Mouse (Mus musculus) lung, postnatal 10 days (tissue): ENCODE data around the gene Mad1l1.

ENCODE experiments used
- DNase-seq: peaks from one replicate; pipeline ENCODE4 v3.0.0; 2021

Mad1l1 gene

DNA sequence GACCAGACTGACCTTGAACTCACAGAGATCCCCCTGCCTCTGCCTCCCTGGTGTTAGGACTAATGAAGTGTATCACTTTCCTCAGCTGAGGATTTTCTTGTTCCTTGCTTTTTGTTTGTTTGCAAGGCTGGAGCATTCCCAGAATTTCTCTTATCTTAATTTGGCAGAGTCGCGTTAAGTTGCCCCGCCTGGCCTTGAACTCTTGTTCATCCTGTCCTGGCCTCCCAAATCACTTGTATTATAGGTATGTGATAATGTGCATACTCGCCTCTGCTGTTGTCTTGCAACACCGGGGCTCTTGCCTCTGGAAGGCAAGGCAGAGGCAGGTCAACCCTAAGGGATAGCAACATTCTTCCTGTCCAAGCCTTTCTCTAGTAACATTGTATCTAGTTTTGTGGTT, 2.7 kb upstream of the Mad1l1 start:
- DNase-seq = no peak

DNA sequence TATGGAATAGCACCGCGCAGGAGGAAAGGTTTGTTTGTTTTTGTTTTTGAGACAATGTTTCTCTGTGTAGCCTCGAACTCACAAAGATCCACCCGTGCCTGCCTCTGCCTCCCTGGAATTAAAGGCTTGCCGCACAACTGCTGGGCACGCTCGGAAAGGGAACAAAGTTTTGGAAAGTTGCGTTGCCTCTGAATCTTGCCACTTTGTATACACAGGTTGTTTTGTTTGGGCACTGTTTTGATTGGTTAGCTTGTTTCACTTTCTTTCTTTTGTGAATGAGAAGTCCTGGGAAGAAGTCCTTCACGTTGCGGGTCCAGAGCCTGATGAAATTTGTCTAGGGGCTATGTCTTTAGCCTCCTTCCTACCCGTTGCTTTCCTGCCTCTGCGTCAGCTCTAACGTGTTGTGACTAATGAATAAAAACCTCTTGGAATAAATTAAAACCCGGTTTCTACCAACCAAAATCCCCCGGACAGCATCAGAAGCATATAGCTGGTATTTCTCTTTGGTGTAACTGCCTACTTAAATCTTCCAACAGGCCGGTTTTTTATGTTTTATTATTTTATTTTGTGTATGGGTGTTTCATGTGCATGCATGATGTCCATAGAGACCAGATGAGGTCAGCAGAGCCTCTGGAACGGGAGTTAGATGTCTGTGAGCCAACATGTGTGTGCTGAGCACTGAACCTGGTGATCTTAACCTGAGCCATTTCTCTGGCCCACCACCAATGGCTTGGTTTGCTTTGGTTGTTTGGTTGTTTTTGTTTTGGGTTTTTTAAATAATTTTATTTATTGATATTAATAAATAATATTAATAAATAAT, 614 bp upstream of the Mad1l1 start:
- no peak for DNase-seq

DNA sequence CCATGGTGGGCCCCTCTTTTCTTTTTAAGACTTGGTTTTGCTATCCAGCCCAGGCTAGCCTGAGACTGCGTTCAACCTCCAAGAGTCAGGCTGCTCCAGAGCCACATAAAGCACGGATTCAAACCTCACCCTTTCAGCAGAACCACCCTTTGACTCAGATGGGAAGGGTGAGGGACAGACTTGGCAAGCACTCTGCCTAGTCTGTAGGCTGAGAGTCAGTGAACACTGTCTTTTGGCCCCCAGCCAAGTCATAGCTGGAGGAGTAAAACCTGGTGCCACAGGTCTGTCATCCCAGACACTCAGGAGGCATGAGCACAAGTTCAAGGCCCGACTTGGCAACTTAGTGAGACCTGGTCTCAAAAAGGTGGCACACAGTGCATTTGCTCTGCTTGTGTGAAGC, 4.6 kb downstream of the Mad1l1 start:
- DNase-seq = no peak

DNA sequence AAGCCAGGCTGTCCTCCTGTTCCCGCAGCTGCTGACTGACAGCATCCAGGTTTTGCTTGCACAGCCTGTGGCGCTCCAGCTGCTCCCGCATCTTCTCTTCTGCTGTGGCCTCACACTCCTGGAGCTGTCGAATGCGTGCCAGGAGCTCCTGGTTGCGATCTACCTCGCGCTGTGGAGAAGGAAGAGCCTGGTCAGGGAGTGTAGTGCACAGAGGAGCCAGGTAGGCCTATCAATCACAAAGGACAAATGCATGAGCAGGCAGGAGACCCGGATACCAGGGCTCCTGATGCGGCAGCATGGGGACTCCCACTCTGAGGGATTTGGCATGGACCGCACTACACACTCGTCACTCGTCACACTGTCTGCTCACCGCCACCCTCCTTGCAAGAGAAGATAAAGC, 13.8 kb downstream of the Mad1l1 start:
- DNase-seq = no peak

DNA sequence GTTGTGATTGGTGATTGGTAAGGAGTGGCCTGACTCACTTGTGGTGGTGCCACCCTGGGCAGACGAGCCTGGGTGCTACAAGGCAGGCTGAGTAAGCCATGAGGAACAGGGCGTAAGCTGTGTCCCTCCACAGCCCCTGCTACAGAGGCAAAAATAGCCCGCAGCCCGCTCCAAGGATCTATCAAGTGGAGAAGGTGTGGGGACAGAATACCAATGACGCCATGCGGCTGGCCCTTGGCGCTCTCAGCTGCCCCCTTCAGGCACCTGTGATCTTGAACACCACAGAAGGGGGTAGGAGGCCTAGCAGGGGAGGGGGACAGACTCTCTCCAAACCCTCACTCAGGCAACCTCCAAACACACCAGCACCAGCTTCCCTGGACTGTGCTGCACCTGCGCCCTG, 15.3 kb downstream of the Mad1l1 start:
- DNase-seq = no peak

DNA sequence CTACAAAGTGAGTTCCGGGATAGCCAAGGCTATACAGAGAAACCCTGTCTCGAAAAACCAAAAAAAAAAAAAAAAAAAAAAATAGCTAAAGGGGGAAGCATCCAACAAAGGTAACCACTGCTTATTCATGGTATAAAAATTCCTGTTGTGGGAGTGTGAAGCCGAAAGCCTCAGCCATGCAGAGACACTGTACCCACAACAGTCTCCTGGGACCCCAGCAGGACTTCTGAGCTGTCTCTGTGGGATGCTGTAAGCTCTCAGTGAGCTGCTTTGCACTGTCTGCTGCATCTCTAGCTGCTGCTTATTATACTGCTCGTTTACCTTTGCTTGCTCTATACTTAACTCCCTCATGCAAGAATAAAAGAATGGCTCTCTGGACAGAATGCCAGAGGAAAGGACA, 23.1 kb downstream of the Mad1l1 start:
- DNase-seq = no peak

DNA sequence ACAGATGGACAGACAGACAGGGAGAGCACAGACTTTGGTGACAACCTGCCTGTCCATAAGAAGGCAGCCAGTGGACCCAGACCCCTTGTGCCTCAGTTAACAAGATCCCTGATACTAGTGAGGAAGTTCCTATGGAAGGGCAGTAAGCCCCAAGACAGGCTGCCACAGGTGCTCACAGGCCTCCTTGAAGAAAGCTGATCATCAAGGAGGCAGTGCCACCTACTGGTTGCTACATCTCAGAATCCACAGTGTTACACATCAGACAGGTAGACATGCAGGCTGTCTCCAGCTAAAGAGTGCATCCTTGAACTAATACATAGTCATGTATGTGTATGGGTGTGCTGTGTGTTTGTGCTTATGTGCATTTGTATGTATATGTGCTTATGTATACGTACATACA, 29.2 kb downstream of the Mad1l1 start:
- DNase-seq = peak; percentile 61

DNA sequence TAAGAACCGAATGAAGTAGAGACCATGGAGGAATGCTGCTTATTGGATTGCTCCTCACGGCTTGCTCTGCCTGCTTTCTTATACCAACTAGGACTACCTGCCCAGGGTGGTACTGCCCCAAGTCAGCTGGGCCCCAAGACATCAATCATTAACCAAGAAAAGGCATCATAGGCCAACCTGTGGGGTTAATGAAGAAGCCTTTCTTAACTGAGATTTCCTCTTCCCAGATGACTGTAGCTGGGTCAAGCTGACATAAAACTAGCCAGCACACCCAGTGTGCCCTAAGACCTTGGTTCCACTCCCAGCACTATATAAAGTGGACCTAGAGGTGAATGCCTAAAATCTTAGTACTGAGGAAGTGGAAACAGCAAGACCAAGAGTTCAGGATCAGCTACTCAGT, 32.2 kb downstream of the Mad1l1 start:
- no peak for DNase-seq

DNA sequence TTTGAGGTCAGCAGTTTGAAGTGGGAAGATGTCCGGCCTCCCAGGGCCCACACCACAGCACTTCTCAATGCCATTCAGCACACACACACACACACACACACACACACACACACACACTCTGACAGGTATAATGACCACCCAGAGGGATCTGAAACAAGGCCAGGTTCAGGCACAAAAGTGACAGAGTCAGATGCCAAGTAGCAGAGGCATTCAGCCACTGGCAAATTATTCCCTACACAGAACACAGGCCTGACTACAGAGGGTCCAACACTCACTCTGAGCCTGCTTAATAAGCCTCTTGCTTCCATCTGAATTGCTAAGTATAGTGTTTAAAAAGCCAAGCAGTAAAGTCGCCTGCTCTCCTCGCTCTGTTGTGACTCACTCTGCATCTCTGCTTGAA, 33.1 kb downstream of the Mad1l1 start:
- DNase-seq = no peak

DNA sequence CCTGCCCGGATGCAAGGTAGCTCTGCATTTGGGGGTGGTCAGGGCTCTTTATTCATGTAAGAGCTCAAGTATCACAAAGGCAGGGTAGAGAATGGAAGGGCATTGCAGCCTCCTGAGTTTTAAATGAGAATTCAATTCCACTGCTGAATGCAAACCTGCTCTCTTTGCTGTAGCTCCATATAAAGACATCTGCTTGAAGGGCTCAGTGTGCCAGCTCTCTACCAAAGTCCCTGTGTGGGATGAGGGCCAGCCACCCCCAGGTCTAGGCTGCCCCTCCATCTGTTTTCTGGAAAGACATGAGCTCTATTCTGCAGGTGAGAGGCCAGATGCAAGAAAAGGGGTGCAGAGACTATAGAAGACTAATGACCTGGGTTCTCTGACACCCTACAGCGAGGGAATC, 36.6 kb downstream of the Mad1l1 start:
- DNase-seq = no peak

DNA sequence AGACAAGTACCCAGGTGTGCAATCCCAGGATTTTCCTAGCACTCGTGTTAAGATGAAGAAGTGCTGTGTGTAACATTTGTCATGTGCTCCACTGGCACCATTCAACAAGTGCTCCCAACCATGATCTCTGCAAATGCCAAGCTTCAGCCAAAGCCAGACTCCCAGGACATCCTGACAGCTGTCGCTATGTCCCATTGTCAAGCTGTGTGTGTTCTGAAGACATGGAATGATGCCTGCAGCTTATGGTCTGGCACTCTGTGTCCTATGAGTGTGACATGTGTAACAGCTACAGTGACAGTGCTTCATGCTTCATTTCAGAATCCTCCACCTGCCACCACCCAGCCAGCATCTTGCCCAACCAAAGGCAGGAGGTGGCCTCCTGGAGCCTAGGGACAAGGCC, 37.3 kb downstream of the Mad1l1 start:
- DNase-seq = no peak

DNA sequence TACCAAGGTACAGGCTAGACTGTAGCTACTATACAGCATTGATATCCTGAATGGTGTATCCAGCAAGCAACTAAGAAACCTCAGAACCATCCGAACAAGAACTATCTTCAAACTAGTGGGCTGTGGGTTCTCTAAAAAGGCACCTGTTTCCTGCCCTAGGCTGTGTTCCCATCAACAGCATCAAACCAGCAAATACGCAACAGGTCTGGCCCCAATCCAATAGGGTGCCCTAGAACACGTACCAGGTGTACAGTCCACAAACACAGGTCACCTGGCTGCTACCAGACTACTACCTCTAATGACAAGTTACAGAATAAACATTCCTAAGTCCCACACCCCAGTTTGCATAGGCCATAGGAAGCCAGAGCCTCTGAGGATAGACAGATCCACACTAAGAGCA, 38.5 kb downstream of the Mad1l1 start:
- DNase-seq = no peak

DNA sequence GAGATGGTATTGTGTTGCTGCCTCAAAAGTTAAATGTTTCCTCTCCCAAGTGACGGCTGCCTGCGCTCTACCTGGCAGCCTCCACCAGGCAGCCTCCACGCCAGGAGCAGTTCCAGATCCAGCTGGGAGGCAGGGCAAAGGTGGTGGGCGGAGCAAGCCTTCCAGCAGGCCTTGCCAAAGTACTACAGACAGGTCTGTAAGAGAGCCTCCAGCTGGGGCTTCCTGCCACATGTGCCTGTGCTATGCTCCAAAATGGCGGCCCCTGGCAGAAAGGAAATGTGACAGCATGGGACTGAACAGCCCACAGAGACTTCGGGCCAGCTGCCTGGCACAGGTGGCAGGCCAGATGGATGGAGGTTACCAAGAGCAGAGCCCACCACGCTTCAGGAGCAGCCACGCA, 39.0 kb downstream of the Mad1l1 start:
- DNase-seq = peak; percentile 42

DNA sequence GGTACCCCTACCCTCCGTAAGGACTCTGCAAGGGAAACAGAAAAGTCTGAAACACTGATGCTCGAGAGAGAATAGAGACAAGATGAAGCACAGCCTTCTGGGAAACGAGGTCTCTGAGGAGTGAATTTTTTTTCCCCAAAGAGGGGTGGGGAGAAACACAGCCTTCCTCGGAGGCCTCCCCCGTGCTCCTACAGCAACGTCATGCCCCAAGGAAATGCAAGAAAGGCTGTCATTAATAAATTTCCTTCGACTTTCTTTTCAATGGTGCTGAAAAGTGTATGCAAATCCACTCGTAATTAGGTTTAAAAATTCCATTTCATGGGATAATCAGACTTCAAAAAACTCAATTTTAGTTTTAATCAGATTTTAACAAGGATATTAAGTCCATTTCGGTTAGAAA, 41.1 kb downstream of the Mad1l1 start:
- DNase-seq = no peak

DNA sequence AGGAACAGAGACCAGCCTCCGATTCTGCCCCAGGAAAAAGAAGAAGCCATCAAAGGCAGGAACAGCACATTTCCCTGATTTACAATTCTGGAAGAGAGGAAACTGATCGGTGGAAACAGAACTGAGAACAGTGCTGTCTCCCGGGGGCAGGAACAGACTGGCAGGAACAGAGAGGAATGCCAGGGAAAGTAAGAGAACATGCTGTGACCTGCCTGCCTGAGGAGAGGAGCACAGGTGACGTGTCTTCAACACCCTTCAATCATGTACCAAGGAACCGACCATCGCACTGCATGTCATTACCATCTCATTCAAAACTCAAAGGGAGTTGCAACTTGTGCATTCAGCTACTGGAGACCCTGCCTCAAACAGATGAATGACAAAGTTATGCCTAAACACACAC, 44.6 kb downstream of the Mad1l1 start:
- no peak for DNase-seq

DNA sequence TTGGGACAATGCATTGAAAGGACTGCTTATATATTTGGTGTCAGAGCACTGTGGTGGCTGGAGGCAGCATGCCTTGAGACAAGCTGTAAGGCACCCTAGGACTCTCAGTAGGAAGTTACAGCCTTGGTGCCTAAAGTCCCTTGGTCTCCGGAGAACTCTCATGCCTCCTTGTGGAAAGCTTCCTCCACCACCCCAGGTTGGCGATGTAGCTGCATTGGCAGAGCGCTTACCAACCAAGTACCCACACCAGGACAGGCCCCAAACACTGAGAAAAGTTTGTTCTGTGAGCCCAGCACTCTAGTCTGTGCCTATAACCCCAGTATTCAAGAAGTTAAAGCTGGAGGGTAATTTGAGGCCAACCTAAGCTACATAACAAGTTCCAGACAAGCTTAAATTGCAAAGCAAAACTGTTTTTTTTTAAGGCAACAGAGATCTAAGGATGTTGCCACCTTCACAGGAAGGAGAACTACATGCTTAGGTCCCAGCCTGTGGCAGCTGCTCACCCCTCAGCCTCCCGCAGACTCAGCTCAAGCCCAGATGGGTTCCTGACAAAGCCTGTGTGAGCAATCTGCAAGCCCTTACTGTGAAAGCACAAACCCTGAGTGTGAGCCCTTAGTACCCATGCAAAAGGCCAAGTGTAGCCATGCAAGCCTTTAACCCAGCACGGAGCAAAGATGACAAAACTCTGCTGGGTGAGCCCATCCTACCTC, 50.2 kb downstream of the Mad1l1 start:
- DNase-seq = no peak

DNA sequence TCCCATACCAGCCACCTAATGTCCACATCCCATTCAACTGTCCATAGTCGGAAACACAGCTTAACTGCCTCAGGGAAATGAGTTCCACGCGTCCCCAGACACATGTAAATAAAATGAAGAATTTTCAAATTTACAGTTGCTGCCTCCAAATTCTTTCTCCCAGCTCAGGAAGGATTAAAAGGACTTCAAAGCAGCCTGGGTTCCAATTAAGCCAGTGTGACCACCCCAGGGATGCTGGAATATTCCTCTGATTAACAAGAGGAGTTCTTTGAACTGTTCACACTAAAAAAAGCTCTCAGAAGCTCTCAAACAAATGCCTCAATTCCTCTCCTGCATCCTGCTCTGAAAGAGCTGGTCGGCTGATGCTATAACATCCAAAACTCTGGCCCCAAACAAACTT, 53.0 kb downstream of the Mad1l1 start:
- no peak for DNase-seq

DNA sequence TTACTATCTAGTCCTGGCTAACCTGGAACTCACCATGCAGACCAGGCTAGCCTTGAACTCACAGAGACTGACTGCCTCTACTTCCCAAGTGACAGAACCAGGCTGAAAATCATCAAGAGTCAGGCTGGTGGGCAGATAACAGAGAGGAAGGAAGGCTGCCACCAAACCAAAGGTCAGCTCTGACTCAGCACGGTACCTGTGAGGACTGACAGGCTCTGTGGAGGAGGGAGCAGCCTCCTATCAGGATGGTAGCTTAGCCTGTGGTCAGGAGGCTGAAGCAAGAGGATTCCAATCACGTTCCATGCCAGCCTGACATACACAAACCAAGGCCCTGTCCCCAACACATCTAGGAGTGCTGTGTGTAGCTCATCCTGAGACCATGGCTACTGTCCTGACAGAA, 54.3 kb downstream of the Mad1l1 start:
- DNase-seq = no peak

DNA sequence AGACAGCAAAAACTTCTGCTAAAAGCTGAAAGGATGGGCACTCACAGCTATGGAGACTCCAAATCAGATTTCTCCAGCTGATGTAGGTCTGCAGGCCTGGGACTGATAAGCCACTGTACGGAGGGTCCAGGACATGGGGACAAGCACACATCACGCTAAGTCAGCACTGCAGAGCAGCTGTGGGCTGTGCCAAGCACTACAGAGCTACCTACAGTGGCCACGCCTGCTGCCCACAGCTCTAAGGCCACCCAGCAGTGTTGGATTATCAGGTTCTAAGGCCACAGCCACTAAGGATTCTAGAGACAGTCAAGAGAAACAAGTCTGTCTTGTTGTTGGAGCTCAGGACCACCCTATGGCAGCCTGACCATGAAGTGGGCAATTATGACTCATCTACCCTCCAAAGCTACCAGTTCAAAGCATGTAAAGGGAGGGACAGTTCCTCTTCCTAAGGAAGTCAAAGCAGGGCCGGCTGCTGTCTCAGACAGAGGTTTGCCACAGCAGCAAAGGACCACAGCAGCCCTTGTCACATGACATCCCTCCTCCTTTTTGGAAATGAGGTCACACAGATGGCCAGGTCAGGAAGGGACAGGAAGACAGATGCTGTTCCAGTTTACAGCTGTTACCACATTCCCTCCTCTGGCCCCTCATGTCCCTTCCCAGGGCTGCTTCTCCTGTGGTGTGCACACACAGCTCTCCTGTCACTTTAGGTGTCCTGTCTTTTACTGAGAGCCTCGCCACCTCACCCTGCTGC, 56.4 kb downstream of the Mad1l1 start:
- DNase-seq = peak; percentile 46

DNA sequence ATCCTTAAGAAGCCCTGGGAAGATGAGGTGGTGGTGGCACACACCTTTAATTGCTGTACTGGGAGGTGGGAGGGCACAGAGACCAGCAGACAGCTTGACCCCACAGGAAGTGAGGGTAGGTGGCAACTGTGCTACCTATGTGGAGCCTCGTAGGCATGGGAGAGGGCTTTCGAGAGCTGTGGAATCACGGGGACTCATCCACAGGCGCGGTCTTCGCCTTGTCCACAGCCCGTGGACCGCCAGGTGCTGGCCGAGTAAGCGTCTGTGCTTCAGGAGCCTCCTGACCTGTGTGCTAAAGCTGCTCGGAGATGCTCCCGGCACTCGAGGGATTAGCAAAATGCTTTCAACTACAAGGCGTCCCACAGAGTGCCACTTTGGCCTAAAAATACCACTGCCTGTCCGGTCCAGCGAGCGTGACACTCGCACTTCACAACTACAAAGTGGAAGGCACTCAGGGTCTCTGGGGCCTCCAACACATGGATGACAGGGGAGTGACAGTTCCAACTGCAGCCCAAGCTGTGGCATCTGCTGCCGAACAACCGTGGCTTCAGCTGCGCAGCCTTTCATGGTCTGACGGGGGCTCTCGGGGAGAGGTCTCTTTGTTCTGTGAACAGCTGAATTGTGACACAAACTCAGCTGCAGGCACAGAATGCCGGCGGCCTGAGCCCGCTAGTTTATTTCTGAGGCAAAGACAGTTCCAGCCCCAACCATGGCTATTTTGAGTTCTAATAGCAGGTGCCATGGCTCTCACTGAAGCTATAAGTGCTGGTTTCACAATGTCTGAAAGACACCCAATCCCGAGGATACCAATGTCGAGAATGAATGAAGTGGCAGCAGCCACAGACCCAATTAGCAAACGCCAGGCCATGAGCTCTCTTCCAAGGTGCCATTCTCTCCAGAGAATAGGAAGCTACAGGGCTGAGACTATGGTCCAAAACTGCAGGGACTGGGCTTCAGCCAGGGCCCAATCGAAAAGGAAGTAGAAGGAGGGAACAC, 57.3 kb downstream of the Mad1l1 start:
- no peak for DNase-seq

DNA sequence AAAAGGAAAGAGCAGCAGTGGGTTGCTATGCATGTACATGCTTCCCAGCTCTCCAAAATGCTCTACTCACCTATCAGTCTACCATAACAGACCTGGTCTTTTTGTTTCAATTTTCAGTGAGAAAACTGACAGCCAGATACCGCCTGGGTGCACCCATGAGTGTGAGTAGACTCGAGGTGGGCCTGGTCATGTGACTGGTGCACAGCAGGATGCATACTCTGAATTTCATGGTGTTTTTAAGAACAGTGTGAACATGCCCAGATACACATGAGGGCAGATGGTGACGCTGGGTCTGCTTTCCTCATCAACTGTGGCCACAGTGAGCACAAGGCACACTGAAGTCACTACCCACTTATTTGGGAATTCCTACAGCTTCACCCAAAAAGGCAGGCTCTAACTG, 59.0 kb downstream of the Mad1l1 start:
- no peak for DNase-seq

DNA sequence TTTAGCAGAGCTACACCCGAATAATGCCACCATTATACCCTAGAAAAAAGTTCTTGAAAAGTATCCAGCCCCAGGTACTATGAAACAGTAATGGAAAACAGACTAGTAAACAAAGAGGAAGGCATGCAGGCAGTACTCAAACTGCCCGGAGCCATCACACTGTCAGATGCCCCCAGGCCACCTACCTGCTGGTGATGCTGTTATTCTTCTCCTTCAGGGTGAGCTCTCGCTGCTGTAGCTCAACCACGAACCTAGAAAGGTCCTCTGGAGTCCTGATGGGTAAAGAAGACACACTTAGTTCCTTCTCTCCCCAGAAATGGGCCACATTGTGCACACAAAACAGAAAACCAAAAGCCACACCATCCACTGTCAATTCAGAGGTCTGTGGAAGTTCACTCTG, 60.0 kb downstream of the Mad1l1 start:
- no peak for DNase-seq

DNA sequence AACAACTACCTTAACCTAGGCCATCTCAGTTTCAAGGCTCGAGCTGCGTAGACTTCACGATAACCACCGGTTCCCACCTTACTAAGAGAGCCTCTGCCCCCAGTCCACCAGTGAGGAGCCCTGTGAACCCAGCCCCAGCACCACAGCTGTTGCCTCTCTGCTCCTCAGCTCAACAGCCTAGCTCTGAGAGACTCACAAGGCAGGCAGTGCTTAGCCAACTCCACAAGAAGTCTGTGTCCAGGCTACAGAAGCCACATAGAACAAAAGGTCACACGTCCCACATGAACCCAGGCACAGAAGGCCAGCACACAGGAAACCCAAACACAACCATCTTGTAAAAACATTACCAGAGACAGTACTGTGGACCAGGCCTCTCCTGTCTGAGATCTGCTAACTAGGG, 62.7 kb downstream of the Mad1l1 start:
- DNase-seq = no peak
